Mouse (Mus musculus) midbrain, embryonic 11.5 days (tissue): Measurements from ENCODE around the gene Zfp982. TPM values are rescaled to one million over a fixed set of nuclear protein-coding genes. Genes with fewer than 3 reads are reported as not detected.
A peak's percentile ranks its signal among the peaks of the same experiment; 100 is the strongest.
"Not testable (repeated sequence)": the region's sequence is repeated elsewhere in the genome, so short reads cannot be mapped to it uniquely, and the experiment has no call there.

ENCODE experiments used
- ATAC-seq: fragments of 200-750 bp; cut with Nextera tagmentation; 2 replicates; pipeline ENCODE4 v1.8.0; 2017; ENCODE audit warnings: moderate TSS enrichment, moderate library complexity; ENCODE audit not compliant: low FRiP score
- DNase-seq: peaks from one replicate; pipeline ENCODE4 v3.0.0; 2015; ENCODE audit warnings: low spot score; ENCODE audit errors: missing footprints
- H3K27ac ChIP-seq: fragments of 300-500 bp; sonication (generic); 2 replicates; pipeline ENCODE4 v1.5.1; 2014; ENCODE audit warnings: low read depth, low read length
- H3K27me3 ChIP-seq: fragments of 300-500 bp; sonication (generic); 2 replicates; pipeline ENCODE4 v1.6.1; 2014; ENCODE audit warnings: mild to moderate bottlenecking, low read length, moderate library complexity, mixed read lengths; ENCODE audit not compliant: control insufficient read depth, insufficient read depth
- H3K36me3 ChIP-seq: fragments of 300-500 bp; sonication (generic); 2 replicates; pipeline ENCODE4 v1.6.1; 2014; ENCODE audit warnings: mild to moderate bottlenecking, low read length, moderate library complexity, mixed read lengths; ENCODE audit not compliant: control insufficient read depth, insufficient read depth
- H3K4me1 ChIP-seq: fragments of 300-500 bp; sonication (generic); 2 replicates; pipeline ENCODE4 v1.6.1; 2014; ENCODE audit warnings: low read length; ENCODE audit not compliant: control insufficient read depth, insufficient read depth
- H3K4me2 ChIP-seq: fragments of 300-500 bp; sonication (generic); 2 replicates; pipeline ENCODE4 v1.6.1; 2014; ENCODE audit warnings: mild to moderate bottlenecking, moderate library complexity
- H3K4me3 ChIP-seq: fragments of 300-500 bp; sonication (generic); 2 replicates; pipeline ENCODE4 v1.5.1; 2014; ENCODE audit warnings: low read depth, low read length
- H3K9ac ChIP-seq: fragments of 300-500 bp; sonication (generic); 2 replicates; pipeline ENCODE4 v1.6.1; 2014; ENCODE audit warnings: low read length
- H3K9me3 ChIP-seq: fragments of 300-500 bp; sonication (generic); 2 replicates; pipeline ENCODE4 v1.6.1; 2016; ENCODE audit warnings: low read length; ENCODE audit not compliant: control insufficient read depth
- WGBS: fragments of 180-500 bp; shearing (Covaris S2); extraction: QIAGEN DNeasy Blood & Tissue Kit; methylation state at CpG from one replicate; pipeline ENCODE4 v1.1.7; 2014; 5-methylcytosine and 5-hydroxymethylcytosine counted together
- polyA plus RNA-seq: library from polyadenylated mRNA; unstranded; fragments of >200 nt; fragmentation: Nextera tagmentation; extraction: Ambion mirVana; gene quantifications from 2 replicates; pipeline ENCODE4 v1.2.1, GENCODE M21; 2014

The Zfp982 gene
- 6.2 and 7.8 TPM in 2 replicates for polyA plus RNA-seq

DNA sequence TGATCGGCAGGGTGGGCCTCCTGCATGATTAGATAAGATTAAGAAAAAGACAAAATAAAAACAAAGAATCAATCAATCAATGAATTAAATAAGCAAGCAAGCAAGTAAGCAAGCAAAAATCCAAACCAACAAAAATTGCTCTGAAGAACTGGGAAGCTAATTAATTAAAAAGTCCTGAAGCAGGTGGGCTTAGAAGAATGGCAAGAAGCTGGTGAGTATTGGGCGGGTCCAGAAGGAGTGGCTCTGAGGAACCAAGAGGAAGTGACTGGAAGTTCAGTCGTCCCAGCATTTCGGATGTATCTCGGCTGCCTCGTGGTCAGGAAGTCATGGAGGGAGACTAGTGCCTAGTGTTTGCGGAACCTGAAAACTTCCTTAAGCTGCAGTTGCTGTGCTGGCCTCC, at the start of gene Zfp982:
TSS of gene Zfp982 (plus strand) at position 301 of the 400 bp plus-strand sequence.
- 91% methylated on average over 7 of the region's 7 CpGs for WGBS
- H3K36me3 ChIP-seq, DNase-seq: not testable (repeated sequence)

DNA sequence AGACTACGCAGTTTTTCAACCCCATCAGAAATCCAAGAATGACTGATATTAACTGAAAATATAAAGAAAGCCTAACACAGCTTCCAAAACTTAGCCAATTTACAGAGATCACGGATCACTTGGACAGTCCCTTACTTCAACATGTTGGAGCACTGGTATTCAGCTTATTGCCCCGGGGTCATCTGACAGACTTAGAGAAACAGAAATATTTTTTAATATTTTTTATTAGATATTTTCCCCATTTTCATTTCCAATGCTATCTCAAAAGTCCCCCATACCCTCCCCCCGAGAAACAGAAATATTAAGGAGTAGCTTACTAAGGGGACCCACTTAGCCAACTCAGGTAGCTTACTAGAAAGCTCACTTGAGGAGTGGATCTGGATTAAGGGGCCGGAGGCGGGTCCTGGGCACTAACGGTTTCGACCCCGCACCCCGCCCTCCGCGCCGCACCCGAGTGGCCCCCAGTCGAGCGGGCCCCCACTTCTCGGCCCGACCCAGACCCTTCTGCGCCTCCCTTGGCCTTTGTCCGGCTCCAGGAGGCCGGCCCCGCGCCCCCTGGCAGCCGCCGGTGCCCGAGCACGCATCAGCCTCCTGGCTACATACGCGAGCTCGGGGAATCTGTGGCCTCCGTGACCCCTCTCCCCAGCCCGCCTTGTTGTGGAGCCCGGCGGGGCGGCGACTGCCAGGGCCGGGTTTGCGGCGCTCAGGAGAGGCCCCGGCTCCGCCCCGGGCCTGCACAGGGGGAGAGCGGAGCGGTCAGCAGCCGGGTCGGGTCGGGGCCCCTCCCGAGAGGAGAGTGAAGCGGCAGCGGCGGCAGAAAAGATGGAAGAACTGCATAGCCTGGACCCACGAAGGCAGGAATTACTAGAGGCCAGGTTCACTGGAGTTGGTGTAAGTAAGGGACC, 49.3 kb upstream of the Zfp982 start:
- H3K27ac ChIP-seq, H3K27me3 ChIP-seq, H3K9me3 ChIP-seq, H3K36me3 ChIP-seq, H3K4me1 ChIP-seq: not testable (repeated sequence)
- DNase-seq: peak; percentile 97
- Histone ChIP-seq H3K4me3 (peak overlapping the region; percentile 49), H3K4me2 (peak overlapping the region; percentile 75), H3K9ac (peak overlapping the region; percentile 90)
- peak; percentile 100 for ATAC-seq
- WGBS: 9% methylated on average over 52 of the region's 52 CpGs

More for the DNA sequence above, at the start of gene Zfp982:
- not testable (repeated sequence) for H3K27ac ChIP-seq, H3K4me2 ChIP-seq, H3K27me3 ChIP-seq, H3K4me1 ChIP-seq, H3K4me3 ChIP-seq, ATAC-seq, H3K9ac ChIP-seq
- H3K9me3 ChIP-seq: peaks cover 14% of the 10 kb centered on the region

DNA sequence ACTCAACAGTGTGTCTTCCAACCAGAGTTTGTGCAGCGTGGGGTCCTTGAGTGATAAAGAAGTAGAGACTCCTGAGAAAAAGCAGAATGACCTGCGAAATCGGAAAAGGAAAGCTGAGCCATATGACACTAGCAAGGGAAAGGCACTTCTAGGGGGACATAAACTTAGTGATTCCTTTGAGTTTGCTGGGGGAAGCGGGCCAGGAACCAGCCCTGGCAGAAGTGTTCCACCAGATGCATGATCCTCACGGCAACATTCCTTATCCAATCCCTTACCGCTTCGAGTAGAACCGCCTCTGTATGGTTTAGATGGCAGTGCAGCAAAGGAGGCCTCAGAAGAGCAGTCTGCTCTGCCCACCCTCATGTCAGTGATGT, 48.7 kb upstream of the Zfp982 start:
- Histone ChIP-seq H3K4me3 (peak overlapping the region; percentile 49), H3K9ac (peak overlapping the region; percentile 90), H3K4me2 (peak overlapping the region; percentile 75)
- DNase-seq: peak; percentile 88
- H3K4me1 ChIP-seq, H3K36me3 ChIP-seq, H3K27ac ChIP-seq, ATAC-seq, H3K9me3 ChIP-seq, H3K27me3 ChIP-seq: not testable (repeated sequence)
- WGBS: 33% methylated on average over 8 of the region's 8 CpGs

DNA sequence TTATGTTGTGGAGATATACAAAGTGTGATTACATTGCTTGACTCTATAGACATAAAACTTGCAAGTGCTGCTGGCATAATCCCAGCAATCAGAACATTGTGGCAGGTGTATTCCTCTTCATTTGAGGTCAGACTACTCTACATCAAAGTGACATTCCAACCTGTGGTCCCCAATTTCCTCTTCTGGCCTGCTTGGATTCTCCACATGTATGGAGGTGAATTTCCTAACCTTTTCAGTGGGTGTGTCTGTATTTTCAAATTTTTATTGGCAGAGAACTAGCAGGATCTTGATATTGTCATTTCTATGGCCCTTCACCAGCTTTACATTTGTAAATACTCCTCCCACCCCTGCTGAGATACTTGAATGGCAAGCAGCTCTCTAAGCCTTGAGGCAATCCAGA, 46.8 kb upstream of the Zfp982 start:
- not testable (repeated sequence) for H3K4me2 ChIP-seq, H3K27me3 ChIP-seq, H3K4me3 ChIP-seq, H3K36me3 ChIP-seq, H3K9me3 ChIP-seq, H3K9ac ChIP-seq, H3K4me1 ChIP-seq, H3K27ac ChIP-seq, ATAC-seq
- DNase-seq: peak; percentile 81

DNA sequence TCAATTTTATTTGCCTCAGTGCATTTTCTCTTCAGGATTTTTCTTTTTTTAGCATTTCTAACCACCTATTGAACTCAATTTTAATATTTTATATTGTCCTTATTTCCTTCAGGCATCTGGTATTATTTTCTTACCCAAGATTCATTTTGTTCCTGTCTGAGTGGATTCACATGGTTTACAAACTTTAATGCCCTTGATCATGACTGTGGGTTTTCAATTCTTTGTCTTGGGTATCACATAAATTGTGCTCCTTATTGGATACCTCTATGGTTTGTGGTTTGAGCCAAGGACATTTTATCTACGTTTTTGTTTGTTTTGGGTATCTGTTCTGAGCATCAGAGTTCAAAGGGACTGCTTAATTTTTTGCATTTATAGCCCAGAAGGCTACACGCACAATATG, 43.9 kb upstream of the Zfp982 start:
- Histone ChIP-seq H3K36me3 (no peaks in the 10 kb centered on the region), H3K4me1 (no peaks in the 10 kb centered on the region), H3K4me2 (no peak overlapping the region), H3K27ac (no peak overlapping the region), H3K9me3 (peaks cover 3% of the 10 kb centered on the region; the same call in 1 of the 2 replicates), H3K9ac (no peak overlapping the region), H3K27me3 (no peaks in the 10 kb centered on the region), H3K4me3 (no peak overlapping the region)
- ATAC-seq: no peak
- DNase-seq: peak; percentile 59
- WGBS: 82% methylated on average over 2 of the region's 2 CpGs

DNA sequence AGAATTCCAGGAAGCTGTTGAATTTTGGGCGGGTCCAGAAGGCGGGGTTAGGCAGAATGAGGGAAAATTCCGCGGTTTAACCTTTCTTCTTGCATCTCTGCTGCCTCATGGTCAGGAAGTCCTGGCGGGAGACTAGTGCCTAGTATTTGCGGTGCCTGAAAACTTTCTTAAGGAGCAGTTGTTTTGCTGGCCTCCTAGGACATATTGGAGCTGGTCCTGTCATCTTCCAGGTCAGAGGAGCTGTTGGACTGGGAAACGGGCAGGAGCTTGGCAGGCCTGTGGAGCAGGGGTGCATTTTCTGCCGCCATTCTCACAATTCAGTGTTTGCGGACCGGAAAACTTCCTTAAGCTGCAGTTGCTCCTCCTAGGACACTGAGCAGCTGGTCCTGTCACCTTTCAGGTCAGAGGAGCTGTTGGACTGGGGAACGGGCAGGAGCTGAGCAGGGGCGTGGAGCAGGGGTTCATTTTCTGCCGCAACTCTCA, 43.1 kb upstream of the Zfp982 start:
- WGBS: 34% methylated on average over 13 of the region's 13 CpGs
- ATAC-seq (no peak), DNase-seq (peak; percentile 87)
- Histone ChIP-seq H3K4me2 (peak overlapping the region; percentile 33), H3K9ac (no peak overlapping the region; the same call in 1 of the 2 replicates), H3K36me3 (no peaks in the 10 kb centered on the region), H3K27ac (no peak overlapping the region), H3K27me3 (no peaks in the 10 kb centered on the region), H3K9me3 (peaks cover 3% of the 10 kb centered on the region; the same call in 1 of the 2 replicates), H3K4me1 (no peaks in the 10 kb centered on the region), H3K4me3 (peak overlapping the region; percentile 12; the same call in 1 of the 2 replicates)

DNA sequence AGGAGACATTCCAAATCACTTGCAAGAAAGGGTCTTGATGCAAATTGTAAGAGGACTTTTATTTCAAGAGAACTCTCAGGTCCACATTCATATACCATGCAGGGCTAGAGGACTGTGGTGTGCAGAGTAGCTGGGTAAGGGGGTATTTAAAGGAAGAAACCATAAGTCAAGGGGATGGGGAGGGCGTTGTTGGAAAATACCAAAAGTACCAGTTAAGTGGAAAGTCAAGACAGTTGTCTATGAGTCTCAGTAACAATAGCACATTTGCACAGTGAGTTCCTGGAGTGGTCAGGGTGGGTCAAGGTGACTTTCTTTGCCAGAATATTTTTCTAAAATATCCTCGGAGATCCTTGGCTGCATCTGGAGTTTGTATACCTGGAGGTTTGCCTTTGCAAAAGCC, 42.2 kb upstream of the Zfp982 start:
- not testable (repeated sequence) for H3K4me2 ChIP-seq, H3K4me3 ChIP-seq, H3K9me3 ChIP-seq, H3K9ac ChIP-seq, H3K36me3 ChIP-seq, H3K4me1 ChIP-seq, H3K27ac ChIP-seq, ATAC-seq, H3K27me3 ChIP-seq
- DNase-seq: peak; percentile 83
- WGBS: 72% methylated on average over 2 of the region's 2 CpGs

DNA sequence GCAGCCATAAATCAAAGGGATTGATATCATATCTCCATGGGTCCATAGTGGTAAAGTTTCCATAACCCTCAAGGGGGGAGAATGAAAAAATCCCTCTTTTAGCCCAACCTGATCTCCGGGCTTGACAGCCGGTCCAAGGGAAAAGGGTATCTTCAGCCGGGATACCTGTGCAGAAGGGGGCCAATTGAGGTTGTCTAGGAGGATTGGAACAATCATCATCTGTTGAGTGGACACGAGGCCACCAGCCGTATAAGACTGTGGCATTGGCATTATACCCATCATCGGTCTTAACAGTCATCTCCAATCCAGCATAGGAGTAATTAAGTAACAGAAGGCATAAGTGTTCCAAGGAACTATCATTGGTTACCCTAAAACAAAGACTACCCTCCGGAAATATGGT, 25.0 kb upstream of the Zfp982 start:
- H3K27ac ChIP-seq, H3K36me3 ChIP-seq, H3K4me1 ChIP-seq, H3K4me3 ChIP-seq, ATAC-seq, H3K27me3 ChIP-seq, H3K4me2 ChIP-seq, H3K9ac ChIP-seq, DNase-seq: not testable (repeated sequence)
- H3K9me3 ChIP-seq: peaks cover 30% of the 10 kb centered on the region
- 89% methylated on average over 7 of the region's 7 CpGs for WGBS

DNA sequence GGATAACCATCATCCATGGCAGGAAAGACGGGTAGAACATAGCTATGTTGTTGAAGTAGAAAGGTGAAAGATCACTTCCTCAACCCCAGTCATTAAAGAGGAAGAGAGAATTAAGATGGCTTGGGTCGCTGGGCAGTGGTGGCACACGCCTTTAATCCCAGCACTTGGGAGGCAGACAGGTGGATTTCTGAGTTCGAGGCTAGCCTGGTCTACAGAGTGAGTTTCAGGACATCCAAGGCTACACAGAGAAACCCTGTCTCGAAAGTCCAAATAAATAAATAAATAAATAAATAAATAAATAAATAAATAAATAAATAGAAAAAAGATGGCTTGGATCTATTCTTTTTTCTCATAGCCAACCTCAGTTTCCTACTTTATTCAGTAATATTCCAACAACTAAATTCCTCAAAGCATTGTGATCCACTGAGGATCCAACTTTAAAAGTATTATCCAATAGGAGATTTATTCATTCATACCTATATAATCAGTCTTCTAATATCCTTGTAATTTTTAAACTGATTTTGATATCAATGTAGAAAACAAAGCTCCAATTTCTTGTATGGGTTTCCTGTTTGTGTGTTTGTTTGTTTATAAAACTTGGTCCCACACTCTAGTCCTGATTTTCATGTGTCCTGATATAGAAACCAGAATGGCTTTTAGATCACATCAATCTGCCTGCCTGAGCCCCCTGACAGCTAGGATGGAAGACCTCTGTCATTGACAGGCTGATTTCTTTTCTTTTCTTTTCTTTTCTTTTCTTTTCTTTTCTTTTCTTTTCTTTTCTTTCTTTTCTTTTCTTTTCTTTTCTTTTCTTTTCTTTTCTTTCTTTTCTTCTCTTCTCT, 6.8 kb downstream of the Zfp982 start:
- ATAC-seq, H3K4me3 ChIP-seq, H3K27me3 ChIP-seq, H3K36me3 ChIP-seq, H3K27ac ChIP-seq, H3K4me2 ChIP-seq, H3K4me1 ChIP-seq, H3K9me3 ChIP-seq, H3K9ac ChIP-seq, DNase-seq: not testable (repeated sequence)
- 88% methylated on average over 5 of the region's 5 CpGs for WGBS
